Mouse (Mus musculus): ENCODE results near the gene March1.

Gene March1

GRCm38 (mm10) chr8:66495726-66496125 lies 878.0 kb downstream of the March1 start:
- Histone ChIP-seq H3K36me3 (ENCODE audit: insufficient read depth, low read length) (no peaks in the 10 kb centered on the region), H3K27me3 (ENCODE audit: insufficient read depth, low read length) (no peaks in the 10 kb centered on the region), H3K4me3 (replicated peaks; ENCODE audit: low read length) (no peak overlapping the region), H3K4me1 (replicated peaks; ENCODE audit: low read depth, low read length) (no peaks in the 10 kb centered on the region), H3K9me3 (ENCODE audit: low read length) (no peaks in the 10 kb centered on the region)
- no peak for TF ChIP-seq NANOG (IDR thresholded peaks at IDR 0.05; ENCODE audit: borderline replicate concordance, low read length)
- TF ChIP-seq POU5F1 (IDR thresholded peaks at IDR 0.05; ENCODE audit: borderline replicate concordance, low read length), result no peak
- TF ChIP-seq CTCF (conservative IDR thresholded peaks at IDR 0.05; ENCODE audit: low read length), result peak; percentile 57

- H3K9me3 ChIP-seq (ENCODE audit: low read length), result no peaks in the 10 kb centered on the region
- no peaks in the 10 kb centered on the region for H3K4me1 ChIP-seq (replicated peaks; ENCODE audit: low read depth, low read length)
- H3K27me3 ChIP-seq (ENCODE audit: insufficient read depth, low read length), result no peaks in the 10 kb centered on the region
- no peak overlapping the region for H3K4me3 ChIP-seq (replicated peaks; ENCODE audit: low read length)
- H3K36me3 ChIP-seq (ENCODE audit: insufficient read depth, low read length), result no peaks in the 10 kb centered on the region
- TF ChIP-seq NANOG (IDR thresholded peaks at IDR 0.05; ENCODE audit: borderline replicate concordance, low read length) (no peak), POU5F1 (IDR thresholded peaks at IDR 0.05; ENCODE audit: borderline replicate concordance, low read length) (no peak), CTCF (conservative IDR thresholded peaks at IDR 0.05; ENCODE audit: low read length) (peak; percentile 73)
These were observed 879.4 kb downstream of the March1 start for GRCm38 (mm10) chr8:66496998-66497577.

GRCm38 (mm10) chr8:66503381-66503780 lies 885.7 kb downstream of the March1 start:
- Histone ChIP-seq H3K9me3 (ENCODE audit: low read length) (no peaks in the 10 kb centered on the region), H3K4me3 (replicated peaks; ENCODE audit: low read length) (no peak overlapping the region), H3K4me1 (replicated peaks; ENCODE audit: low read depth, low read length) (no peaks in the 10 kb centered on the region), H3K36me3 (ENCODE audit: insufficient read depth, low read length) (no peaks in the 10 kb centered on the region), H3K27me3 (ENCODE audit: insufficient read depth, low read length) (no peaks in the 10 kb centered on the region)
- no peak for TF ChIP-seq CTCF (conservative IDR thresholded peaks at IDR 0.05; ENCODE audit: low read length)
- TF ChIP-seq NANOG (IDR thresholded peaks at IDR 0.05; ENCODE audit: borderline replicate concordance, low read length), result no peak
- no peak for TF ChIP-seq POU5F1 (IDR thresholded peaks at IDR 0.05; ENCODE audit: borderline replicate concordance, low read length)

GRCm38 (mm10) chr8:66511537-66511936 lies 893.8 kb downstream of the March1 start, which contains the start of gene Tktl2:
Tktl2 (plus strand) TSS chr8:66511756.
- no peaks in the 10 kb centered on the region for H3K36me3 ChIP-seq (ENCODE audit: insufficient read depth, low read length)

GRCm38 (mm10) chr8:66519149-66519548 lies 901.4 kb downstream of the March1 start:
- no peaks in the 10 kb centered on the region for H3K36me3 ChIP-seq (ENCODE audit: insufficient read depth, low read length)
- H3K4me1 ChIP-seq (replicated peaks; ENCODE audit: low read depth, low read length), result no peaks in the 10 kb centered on the region
- H3K4me3 ChIP-seq (replicated peaks; ENCODE audit: low read length), result no peak overlapping the region
- H3K27me3 ChIP-seq (ENCODE audit: insufficient read depth, low read length), result no peaks in the 10 kb centered on the region
- TF ChIP-seq POU5F1 (IDR thresholded peaks at IDR 0.05; ENCODE audit: borderline replicate concordance, low read length) (no peak), NANOG (IDR thresholded peaks at IDR 0.05; ENCODE audit: borderline replicate concordance, low read length) (no peak), CTCF (conservative IDR thresholded peaks at IDR 0.05; ENCODE audit: low read length) (no peak)
- no peaks in the 10 kb centered on the region for H3K9me3 ChIP-seq (ENCODE audit: low read length)

More at GRCm38 (mm10) chr8:66511537-66511936, 893.8 kb downstream of the March1 start, which contains the start of gene Tktl2:
- Histone ChIP-seq H3K4me3 (replicated peaks; ENCODE audit: low read length) (peak within 1 kb of the TSS; percentile 54), H3K9me3 (ENCODE audit: low read length) (peaks cover 13% of the 10 kb centered on the region; the same call in 1 of the 2 replicates), H3K4me1 (replicated peaks; ENCODE audit: low read depth, low read length) (peaks cover 3% of the 10 kb centered on the region), H3K27me3 (ENCODE audit: insufficient read depth, low read length) (peaks cover 13% of the 10 kb centered on the region; the same call in 1 of the 2 replicates)
- TF ChIP-seq POU5F1 (IDR thresholded peaks at IDR 0.05; ENCODE audit: borderline replicate concordance, low read length), result no peak
- TF ChIP-seq NANOG (IDR thresholded peaks at IDR 0.05; ENCODE audit: borderline replicate concordance, low read length), result no peak
- TF ChIP-seq CTCF (conservative IDR thresholded peaks at IDR 0.05; ENCODE audit: low read length), result no peak

GRCm38 (mm10) chr8:66520576-66520975 lies 902.9 kb downstream of the March1 start:
- TF ChIP-seq NANOG (IDR thresholded peaks at IDR 0.05; ENCODE audit: borderline replicate concordance, low read length) (no peak), CTCF (conservative IDR thresholded peaks at IDR 0.05; ENCODE audit: low read length) (no peak)
- Histone ChIP-seq H3K27me3 (ENCODE audit: insufficient read depth, low read length) (no peaks in the 10 kb centered on the region), H3K9me3 (ENCODE audit: low read length) (no peaks in the 10 kb centered on the region), H3K36me3 (ENCODE audit: insufficient read depth, low read length) (no peaks in the 10 kb centered on the region), H3K4me1 (replicated peaks; ENCODE audit: low read depth, low read length) (no peaks in the 10 kb centered on the region), H3K4me3 (replicated peaks; ENCODE audit: low read length) (no peak overlapping the region)

Data from E14TG2a.4 (cell line).